Mouse (Mus musculus) cerebellum, postnatal 10 days (tissue): ENCODE results near the gene Sdccag8.
"Not testable (repeated sequence)": the region's sequence is repeated elsewhere in the genome, so short reads cannot be mapped to it uniquely, and the experiment has no call there.

Source experiments
- DNase-seq, 2 experiments: peaks; one replicate each; pipeline ENCODE4 v3.0.0; 2021; ENCODE audit warnings: mixed read lengths in 2 of 2

Sdccag8 gene

DNA sequence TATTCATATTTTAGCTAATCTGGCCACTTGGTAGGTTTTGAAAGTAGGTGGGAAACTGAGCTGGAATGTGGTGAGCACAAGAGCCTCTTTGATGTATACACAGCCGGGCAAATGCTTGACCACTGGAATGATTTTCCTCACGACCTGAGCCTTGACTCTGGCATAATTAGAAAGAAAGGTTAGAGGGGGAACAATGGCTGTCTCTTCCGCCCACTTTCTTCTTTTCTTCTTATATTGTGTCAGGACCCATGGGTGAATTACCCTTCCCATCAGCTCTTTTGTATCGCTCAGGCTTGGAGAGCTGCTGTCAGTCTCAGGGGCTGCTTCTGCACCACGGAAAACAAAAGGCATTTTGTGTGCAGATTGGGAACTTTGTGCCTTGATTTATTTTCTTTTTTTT is 65.6 kb downstream of the Sdccag8 start:
- DNase-seq: no peak

DNA sequence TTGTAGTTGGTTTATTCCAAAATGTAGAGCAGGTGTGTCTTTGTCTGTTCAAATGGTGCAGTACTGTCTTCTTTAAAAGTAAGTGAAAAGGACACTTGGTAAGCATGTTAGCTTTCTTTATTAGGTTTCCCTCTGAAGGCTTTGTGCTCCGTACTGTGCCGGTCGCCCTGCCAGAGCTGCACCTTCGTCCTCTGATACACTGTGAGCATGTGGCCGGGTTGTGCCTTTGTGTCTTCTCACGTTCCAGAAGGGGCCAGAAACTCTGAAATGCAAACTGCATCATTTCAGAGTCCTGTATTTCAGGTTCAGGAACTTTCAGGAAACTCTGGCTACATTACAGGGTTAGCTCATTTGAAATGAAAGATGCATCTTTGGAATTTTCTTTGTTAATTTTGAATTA is 66.5 kb downstream of the Sdccag8 start:
- DNase-seq: peak in 1 of 2 experiments; percentile 39

DNA sequence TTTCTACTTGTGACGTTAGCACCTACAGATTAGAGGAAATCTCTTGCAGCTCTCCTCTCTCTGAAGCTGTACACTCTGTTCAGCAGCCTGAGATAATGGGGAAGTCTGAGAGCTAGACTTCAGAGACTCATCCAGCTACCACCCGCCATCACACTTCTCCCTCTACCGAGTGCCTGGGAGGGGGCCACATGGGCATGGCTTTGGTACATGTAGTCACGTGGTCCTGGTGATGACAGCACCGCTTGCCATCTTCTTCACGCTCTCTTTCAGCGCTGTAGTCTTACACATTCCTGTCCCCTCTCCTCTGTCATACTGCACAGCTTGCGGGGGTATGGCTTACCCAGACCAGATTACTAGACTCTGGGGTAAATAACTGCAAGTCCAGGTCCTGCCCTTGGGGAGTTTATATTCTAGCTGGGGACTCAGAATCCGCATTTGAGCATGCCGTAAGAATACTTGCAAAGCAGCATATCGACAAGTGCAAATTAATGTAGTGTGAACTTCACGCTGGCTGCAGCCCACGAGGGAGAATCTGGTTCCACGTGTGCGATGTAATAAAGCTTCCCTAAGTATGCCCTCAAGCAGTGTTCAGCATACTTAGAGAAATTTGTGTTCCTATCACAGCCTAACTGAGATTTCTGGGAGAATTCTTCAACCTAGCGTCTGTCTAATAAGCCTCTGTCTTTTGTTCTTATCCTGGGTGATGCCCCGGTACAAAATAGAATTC is 70.9 kb downstream of the Sdccag8 start:
- DNase-seq: no peak

DNA sequence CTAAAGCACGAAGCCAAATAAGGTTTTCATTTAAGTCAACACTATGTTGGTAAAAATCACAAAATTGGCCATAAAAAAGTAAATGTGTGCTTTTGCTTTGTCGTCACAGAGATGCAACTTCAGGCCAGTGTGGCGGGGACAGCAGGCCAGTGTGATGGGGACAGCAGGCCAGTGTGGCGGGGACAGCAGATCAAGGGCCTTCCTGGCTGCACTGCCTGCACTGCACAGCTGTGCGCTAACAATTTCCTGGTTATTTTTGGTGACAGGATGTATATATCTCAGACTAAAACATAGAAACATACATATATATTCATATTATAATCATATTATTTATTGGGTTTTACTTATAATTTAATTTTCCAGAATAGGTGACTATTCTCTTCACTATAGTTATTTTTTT is 71.5 kb downstream of the Sdccag8 start:
- DNase-seq: no peak

DNA sequence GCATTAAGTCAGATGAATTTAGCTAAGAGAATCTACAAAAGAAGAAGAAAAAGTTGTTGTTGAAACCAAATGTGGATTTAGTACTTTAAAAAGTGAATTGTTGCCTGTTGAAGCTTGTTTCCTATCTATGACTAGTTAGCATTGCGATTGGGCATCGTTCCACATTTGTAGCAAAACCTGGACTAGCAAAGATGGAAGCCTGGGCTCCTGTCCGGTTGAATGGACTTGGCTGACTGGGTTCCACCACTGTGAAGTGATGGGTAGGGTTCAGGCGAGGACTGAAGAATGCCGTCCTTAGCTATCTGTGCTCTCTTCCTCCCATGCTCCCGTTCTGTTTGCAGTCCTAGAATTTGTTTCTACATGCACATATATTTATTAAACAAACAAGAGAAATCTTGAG is 89.3 kb downstream of the Sdccag8 start:
- peak; percentile 75 to 77 for DNase-seq

DNA sequence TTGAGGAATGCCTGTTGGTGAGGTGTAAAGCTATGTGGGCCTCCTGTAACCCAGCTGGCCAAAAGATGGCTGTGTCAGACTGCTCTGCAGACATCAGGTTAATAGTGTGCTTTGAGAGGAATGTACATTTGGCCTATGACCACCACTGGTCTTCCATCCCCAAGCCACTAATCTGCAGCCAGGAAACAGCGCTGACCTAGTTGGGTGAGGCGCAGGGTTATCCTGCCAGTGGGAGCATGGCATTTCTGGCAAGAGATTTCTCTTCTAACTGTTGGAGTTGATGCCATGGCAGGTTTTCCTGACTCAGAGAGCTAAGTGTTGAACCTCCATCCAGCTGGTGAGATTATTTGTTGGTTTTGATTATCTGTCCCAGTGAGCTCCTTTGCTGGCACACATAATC is 101.5 kb downstream of the Sdccag8 start:
- peak; percentile 78 to 80 for DNase-seq

DNA sequence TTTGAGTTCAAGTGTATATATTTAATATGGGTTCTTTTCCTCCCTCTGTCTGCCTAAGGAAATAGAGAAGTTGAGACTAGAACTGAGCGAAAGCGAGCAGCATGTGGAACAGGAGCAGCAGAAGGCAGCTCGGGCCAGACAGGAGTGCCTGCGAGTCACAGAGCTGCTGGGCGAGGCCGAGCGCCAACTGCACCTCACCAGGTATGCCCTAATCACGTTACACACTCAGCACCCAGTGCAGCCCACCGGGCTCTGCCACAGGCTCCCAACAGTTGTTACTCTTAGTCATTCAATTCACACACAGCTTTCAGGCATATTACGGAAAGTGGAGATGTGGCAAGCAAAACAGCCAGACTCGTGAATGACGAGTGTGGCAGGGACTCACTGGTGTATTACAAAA is 105.0 kb downstream of the Sdccag8 start:
- DNase-seq: peak; percentile 69 to 71

DNA sequence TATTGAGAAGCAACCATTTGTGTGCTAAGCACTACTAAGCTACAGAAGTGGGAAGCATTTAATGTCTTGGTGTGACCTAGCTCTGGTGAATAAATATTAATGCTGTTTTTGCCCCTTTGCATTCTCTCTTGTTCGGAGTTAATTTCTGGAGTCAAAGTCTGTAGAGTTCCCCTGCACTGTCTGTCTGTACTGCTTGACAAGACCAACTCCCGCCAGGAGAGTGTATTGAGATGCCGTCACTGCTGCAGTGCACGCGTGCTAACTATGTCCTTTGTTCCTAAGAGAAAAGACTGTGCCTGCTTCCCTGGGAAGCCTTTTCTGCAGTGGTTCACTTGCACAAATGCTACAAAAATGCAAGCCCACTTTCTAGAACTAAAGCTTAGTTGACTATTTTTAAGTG is 108.4 kb downstream of the Sdccag8 start:
- DNase-seq: no peak

DNA sequence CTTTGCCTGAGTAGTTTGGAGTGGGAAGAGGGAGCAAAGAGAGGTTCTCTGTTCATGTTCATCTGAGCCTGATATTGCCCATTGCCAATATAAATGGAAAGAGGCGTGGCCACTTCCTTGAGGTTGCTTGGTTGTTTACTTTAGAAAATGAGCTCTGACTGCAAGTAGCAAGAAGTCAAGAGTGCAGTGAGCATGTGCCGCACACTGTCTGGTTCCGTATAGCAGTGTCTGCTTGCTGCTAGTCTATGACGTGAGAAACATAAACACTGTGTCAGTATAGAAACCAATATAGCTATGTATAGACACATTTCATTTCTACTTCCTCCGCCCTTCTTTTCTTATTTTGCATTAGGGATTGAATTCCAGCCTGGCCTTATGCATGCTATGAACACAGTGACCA is 111.5 kb downstream of the Sdccag8 start:
- DNase-seq: no peak

DNA sequence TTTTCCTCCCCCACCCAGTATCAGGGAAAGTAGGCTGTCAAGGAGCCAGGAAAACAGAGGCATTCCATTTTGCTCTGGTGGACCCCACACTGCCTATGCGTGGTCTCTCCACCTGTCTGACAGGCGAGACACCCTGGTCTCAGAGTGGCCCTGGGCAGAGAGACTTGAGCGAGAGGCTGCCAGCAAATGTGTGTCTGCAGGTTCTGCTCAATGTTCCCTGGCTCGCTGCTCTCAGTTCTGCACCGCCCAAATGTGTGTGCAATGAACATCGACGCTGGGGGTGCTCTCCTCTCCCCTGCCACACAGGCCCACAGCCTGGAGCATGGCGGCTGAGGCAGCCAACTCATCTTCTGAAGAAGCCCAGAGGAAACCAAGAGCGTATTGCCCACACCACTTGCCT is 112.9 kb downstream of the Sdccag8 start:
- peak; percentile 65 to 75 for DNase-seq

DNA sequence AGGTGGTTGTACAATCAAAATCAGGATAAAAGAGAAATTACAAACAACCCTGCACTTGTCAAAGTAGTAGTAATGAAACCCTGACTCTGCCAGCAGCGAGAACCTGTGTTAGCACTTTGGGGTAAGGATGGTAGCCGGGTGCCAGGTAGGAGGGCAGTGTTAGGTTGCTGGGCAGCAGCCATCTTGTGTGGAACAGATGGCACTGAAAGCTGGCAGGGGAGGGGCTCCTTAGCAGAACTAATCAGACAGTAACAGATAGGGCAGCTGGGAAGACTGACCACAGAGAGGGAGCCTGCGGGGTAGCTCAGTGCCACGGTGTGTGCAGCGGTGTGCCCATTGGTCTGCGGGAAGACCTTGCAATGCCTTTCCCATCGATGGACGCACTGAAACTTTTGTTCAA is 115.2 kb downstream of the Sdccag8 start:
- peak; percentile 95 to 97 for DNase-seq

DNA sequence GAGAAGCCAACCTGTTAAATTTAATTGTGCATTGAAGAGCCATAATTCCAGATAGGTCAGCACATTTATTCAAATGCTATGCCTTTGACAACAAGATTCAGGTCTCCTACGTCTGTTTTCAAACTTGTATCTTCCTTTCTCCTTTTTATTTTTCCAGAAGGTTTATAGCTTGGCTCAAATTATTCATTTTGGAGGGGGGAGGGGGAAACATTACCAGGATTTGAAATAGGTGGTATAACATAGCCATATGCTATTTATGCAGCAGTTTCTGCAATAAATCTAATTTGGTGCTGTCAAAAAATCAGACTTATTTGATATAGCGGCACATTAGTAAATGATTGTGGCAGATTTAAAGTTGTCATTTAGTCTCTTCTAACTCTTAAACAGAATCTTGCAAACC is 116.1 kb downstream of the Sdccag8 start:
- peak in 1 of 2 experiments; percentile 57 for DNase-seq

DNA sequence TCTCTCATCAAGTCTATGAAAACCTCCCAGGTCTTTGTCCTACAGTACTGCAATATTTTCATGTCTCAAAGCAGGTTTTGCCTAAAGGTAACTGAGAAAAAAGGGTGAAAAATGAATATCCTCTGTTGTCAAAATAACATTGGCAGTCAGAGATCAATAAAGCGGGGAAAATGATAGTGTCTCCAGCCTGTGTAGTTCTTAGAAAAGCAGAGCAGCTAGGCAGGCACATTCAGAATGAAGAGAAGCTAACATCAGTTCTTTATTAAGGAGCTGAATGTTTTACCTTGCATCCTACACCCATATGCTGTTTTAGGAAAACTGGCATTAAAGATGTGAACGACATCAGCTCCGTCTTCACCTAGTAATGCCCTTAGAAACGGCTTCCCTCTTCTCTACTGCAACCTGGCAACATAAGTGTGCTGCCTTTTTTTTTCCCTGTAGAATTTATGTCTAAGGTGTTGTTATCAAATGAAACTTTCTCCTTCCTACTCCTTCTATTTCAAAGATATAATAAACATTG is 116.6 kb downstream of the Sdccag8 start:
- DNase-seq: peak in 1 of 2 experiments; percentile 59

DNA sequence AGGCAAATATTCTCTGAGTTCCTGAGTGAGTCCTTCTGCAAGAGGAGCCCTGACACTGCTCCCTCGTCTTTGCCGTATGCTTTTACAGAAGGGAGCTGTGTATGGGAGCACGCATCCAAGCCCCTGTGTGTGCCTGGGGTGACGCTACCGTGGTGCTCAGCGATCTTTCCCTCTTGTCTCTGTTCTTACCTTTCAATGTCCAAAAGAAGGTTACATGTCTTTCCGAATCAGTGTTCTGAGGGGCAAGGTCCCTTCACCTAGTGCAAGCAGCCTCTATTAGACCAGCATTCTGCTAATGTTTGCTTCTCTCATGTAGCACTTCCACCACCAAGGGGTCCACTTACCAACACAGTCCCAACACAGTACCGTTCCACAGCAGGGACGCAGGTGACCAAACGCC is 117.1 kb downstream of the Sdccag8 start:
- DNase-seq: peak; percentile 74 to 78

DNA sequence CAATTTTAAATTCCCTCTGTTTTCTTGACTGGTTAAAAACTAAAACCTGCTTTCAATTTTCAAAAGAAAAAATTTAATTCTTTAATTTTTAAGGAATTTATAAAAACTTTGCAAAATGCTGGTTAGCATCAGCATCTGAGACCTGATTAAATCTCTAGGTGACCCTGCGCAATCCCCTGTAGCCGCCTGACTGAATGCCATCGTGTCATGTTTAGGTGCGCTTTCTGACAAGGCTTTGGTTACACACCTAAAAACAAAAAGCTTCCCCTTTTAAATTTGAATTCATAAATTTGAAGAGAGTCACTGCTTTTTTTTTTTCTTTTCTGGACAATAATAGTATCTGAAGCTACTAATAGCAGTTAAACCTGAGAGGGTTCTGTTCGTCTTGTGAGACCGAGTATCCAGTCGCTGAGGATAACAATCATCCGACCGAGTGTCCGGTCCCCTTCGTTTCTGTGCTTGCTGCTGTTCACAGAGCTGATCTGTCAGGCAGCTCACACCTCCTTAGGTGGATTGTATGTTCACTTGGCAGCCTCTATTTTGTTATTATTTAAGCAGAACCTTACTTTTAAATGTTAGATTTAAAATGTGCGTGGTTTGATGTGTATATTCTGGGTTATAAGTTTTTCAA is 118.0 kb downstream of the Sdccag8 start:
- peak; percentile 71 to 77 for DNase-seq

DNA sequence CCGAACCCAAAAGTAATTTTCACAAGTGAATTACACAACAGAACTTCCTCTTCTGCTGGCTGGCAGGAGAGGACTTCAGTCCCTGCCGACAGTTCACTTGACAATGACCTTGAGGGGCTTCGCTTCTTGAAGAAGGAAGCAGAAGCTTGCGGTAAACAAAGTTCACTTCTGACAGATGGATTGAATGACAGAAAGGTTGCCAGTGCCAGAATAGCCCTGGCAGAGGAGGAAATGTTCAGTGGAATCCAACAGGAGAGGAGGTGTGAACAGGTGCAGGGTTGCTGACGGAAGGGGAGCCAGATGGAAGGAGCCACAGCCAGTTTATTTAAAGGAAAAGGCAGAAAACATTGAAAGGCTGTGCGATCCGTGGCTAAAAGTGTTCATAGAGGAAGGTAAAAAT is 118.9 kb downstream of the Sdccag8 start:
- DNase-seq: peak; percentile 88 to 90

DNA sequence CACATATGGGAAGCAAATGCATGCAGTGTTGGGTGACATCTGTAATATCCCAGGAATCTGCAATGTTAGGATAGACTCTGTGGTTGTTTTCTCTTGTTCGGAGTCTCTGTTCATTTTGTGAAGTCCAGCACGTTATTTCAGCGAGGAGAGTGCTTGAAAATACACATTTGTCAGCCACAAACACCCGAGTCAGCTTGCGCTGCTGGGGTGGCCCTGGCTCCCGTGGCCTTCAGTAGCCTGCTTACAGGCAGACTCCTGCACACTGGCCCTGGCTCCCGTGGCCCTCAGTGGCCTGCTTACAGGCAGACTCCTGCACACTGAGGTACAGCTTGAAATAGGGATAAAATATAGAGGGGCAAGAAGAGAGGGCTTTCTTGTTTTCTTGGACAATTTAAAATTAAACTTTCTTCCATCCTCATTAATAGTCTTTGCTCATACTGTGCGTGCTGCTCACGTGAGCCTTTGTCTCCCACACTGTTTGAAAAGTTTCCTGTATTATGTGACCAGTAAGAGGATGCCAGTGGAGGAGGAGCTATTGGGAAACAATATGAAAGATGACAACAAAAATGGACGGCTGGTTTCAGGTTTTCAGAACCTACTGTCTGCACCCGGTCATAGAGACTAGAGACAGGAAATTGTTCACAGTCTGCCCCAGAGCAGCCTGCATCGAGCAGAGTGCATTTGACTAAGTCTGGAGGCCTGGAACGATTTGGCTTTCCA is 119.7 kb downstream of the Sdccag8 start:
- DNase-seq: peak; percentile 70 to 74

DNA sequence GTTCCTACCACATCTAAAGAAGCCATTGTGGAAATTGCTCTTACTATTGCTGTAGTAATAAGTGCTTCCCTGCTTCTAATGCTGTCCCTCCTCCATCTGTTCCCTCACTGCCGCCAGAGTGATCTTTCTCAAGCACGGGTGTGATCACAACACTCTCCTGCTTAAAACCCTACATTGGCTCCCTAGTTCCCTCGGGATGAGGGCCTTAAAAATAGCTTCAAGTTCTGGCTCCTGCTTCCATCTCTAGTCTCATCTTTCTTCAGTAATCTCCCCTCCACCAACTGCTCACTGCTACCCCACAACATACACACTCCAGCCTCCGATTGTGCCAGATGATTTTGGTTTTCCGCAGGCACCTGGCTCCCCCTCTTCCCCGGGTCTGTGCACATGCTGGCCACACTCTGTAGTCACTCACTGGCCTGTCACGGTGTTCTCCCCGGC is 125.5 kb downstream of the Sdccag8 start:
- DNase-seq: peak; percentile 65 to 76

DNA sequence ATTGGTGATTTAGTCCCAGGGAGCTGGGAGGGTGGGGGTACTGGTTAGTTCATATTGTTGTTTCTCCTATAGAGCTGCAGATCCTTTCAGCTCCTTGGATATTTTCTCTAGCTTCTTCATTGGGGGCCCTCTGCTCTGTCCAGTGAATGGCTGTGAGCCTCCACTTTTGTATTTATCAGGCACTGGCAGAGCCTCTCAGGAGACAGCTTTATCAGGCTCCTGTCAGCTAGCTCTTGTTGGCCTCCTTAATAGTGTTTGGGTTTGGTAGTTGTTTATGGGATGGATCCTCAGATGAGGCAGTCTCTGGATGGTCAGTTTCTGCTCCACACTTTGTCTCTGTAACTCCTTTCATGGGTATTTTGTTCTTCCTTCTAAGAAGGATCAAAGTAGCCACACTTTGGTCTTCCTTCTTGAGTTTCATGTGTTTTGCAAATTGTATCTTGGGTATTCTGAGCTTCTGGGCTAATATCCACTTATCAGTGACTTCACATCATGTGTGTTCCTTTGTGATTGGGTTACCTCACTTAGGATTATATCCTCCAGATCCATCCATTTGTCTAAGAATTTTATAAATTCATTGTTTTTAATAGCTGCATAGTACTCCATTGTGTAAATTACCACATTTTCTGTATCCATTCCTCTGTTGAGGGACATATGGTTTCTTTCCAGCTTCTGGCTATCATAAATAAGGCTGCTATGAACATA is 127.0 kb downstream of the Sdccag8 start:
- not testable (repeated sequence) for DNase-seq

DNA sequence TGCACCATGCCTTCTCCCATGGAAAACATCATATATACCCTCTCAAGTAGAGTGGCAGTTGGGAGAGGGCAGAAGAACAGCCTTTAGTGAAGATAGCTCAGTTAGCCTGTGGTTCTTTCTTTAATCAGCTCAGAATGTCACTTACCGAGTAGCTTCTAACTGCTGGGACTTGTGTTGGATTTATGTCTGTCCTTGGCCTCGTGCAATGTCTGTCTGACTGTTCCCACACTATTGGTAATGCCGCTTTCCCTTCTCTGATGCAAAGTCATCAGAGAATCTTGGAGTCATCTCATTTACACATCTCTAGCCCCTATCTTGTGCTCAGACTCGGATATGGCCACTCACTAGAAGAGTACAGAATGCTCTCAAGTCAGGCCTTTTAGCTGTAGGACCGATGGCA is 128.7 kb downstream of the Sdccag8 start:
- DNase-seq: no peak

DNA sequence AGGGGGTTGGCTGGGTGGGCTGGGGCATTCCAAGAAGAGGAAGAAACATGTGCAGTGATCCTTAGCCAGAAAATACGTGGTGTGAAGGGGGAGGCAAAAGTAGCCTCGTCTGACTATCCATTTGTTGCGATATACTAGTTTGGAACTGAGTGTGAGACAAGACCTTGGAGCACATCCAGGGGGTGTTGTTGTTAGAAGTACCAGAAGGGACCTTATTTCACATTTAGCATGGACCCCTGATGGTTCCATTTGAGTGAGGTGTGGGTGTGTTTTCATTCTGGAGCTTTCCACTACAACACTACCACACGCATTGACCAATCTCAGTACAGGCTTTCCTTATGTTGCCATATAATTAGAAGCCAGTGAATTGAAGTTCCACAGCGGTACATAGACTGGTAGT is 129.5 kb downstream of the Sdccag8 start:
- DNase-seq: peak in 1 of 2 experiments; percentile 31

DNA sequence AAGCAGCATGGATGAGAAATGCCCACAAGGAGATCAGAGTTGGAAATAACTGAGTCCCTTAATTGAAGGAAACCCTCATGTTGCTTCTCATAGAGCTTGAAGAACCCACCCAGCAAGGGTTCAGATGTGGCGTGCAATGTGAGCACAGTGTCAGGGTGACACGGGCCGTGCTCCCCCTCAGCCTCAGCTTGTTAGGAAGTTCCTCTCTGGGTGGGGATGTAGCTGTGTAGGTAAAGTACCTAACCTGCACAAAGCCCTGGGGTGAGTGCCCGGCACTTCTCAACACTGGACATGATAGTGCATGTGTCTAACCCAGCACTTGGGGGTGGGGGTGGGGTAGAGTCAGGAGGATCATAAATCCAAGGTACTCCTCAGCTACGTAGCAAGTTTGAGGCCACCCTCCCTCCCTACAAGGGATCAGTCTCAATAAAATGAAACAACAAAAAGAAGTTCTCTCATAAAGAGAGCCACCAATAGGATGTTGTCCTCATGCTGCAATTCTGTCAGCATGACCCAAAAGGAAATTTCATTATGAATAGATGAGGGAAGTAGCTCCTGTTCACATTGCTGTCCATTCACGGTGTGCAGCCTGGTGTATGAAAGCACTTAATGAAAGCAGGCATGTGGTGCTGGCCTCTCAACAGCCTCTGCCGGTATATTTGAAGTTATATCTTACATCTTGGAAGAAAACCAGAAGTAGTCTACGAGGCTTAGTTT is 130.2 kb downstream of the Sdccag8 start:
- peak; percentile 47 to 48 for DNase-seq
